ENCODE assay signal across 14 mouse cellular contexts in the genomic region with DNA sequence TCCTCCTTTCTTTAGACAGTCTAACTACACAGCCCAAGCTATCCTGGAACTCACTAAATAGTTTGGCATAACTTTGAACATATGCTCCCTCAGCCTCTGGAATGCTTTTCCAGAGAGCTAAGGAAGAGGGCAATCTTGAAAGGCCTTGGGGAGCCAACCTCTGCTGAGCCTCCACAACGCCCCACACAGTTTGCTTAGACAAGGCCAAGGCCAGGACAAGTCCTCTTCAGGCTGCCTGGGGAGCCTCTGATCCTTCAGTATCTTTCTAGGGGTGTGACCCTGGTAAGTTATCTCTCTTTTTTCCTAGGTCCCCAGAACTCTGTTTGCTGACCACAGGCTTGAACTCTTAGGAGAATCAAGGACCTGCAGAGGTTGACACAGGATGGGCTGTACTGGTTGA. TPM values are rescaled to one million over a fixed set of nuclear protein-coding genes. Genes with fewer than 3 reads are reported as not detected.
DNase-seq lines count a peak whose midpoint lies in the region; ATAC-seq lines count a peak whose summit lies in the region.
"Had no signal": no experiment of that assay in that cellular context is flagged by ENCODE, and none has a peak within 500 bp of the region (broad histone marks: within the 10 kb centered on the region; RNA-seq: fewer than 3 reads in every experiment).

No protein-coding gene starts in this region.

- H3K4me3 ChIP-seq in heart, embryonic 12.5 days: no peak overlapping the region
- no peak overlapping the region for H3K4me3 ChIP-seq in lung, embryonic 16.5 days (ENCODE audit: low read length)
- H3K4me3 ChIP-seq in intestine, embryonic 14.5 days (ENCODE audit: low read depth, low read length): no peak overlapping the region
- H3K4me3 ChIP-seq in stomach, embryonic 15.5 days (replicated peaks): no peak overlapping the region
- H3K4me3 ChIP-seq in hindbrain, embryonic 11.5 days (ENCODE audit: low read depth, low read length): no peak overlapping the region
- H3K4me3 ChIP-seq: embryonic facial prominence, embryonic 13.5 days; forebrain, embryonic 10.5 days had no signal

- no peaks in the 10 kb centered on the region for H3K27me3 ChIP-seq in heart, embryonic 12.5 days (replicated peaks)
- no peaks in the 10 kb centered on the region for H3K27me3 ChIP-seq in lung, embryonic 16.5 days (ENCODE audit: control insufficient read depth, insufficient read depth, low read depth, low read length)
- H3K27me3 ChIP-seq in intestine, embryonic 14.5 days (replicated peaks; ENCODE audit: control insufficient read depth, insufficient read depth, low read length): no peaks in the 10 kb centered on the region
- no peaks in the 10 kb centered on the region for H3K27me3 ChIP-seq in stomach, embryonic 15.5 days (replicated peaks)
- H3K27me3 ChIP-seq in hindbrain, embryonic 11.5 days (ENCODE audit: control insufficient read depth, insufficient read depth, low read length): no peaks in the 10 kb centered on the region
- H3K27me3 ChIP-seq: embryonic facial prominence, embryonic 13.5 days had no signal

- ATAC-seq in heart, embryonic 12.5 days (ENCODE audit: insufficient number of reproducible peaks, low FRiP score): no peak
- ATAC-seq in lung, embryonic 16.5 days (ENCODE audit: low read depth): peak; percentile 68
- ATAC-seq in intestine, embryonic 14.5 days (replicated peaks; ENCODE audit: low FRiP score, low TSS enrichment, low read depth): 0 out of 2 replicates have a peak, but pooled peaks have one; percentile 19
- 0 out of 2 replicates have a peak, but pooled peaks have one; percentile 12 for ATAC-seq in stomach, embryonic 15.5 days (ENCODE audit: insufficient read depth, low FRiP score, low read depth)
- ATAC-seq in hindbrain, embryonic 11.5 days (ENCODE audit: low FRiP score): no peak

- peaks cover 13% of the 10 kb centered on the region for H3K4me1 ChIP-seq in heart, embryonic 12.5 days (replicated peaks)
- peaks cover 15% of the 10 kb centered on the region for H3K4me1 ChIP-seq in lung, embryonic 16.5 days (replicated peaks; ENCODE audit: control insufficient read depth, insufficient read depth, low read length)
- H3K4me1 ChIP-seq in intestine, embryonic 14.5 days (replicated peaks; ENCODE audit: control insufficient read depth, insufficient read depth, low read length): peaks cover 10% of the 10 kb centered on the region
- peaks cover 10% of the 10 kb centered on the region; the same call in 1 of the 2 replicates for H3K4me1 ChIP-seq in stomach, embryonic 15.5 days
- no peaks in the 10 kb centered on the region for H3K4me1 ChIP-seq in hindbrain, embryonic 11.5 days (replicated peaks; ENCODE audit: control insufficient read depth, insufficient read depth, low read length)
- H3K4me1 ChIP-seq: forebrain, embryonic 10.5 days had no signal

- 48% methylated on average over 1 of the region's 1 CpGs for WGBS in heart, embryonic 12.5 days
- 15% methylated on average over 1 of the region's 1 CpGs for WGBS in lung, embryonic 16.5 days
- WGBS in intestine, embryonic 14.5 days: 17% methylated on average over 1 of the region's 1 CpGs
- 21% methylated on average over 1 of the region's 1 CpGs for WGBS in stomach, embryonic 15.5 days
- WGBS in hindbrain, embryonic 11.5 days: 60% methylated on average over 1 of the region's 1 CpGs

- H3K27ac ChIP-seq in heart, embryonic 12.5 days (ENCODE audit: poor library complexity, severe bottlenecking): 0 out of 2 replicates have a peak overlapping the region, but pooled peaks have one; percentile 1
- peak overlapping the region; percentile 92 for H3K27ac ChIP-seq in lung, embryonic 16.5 days (ENCODE audit: low read length)
- H3K27ac ChIP-seq in intestine, embryonic 14.5 days (ENCODE audit: low read depth): 0 out of 2 replicates have a peak overlapping the region, but pooled peaks have one; percentile 43
- peak overlapping the region; percentile 48; the same call in 1 of the 2 replicates for H3K27ac ChIP-seq in stomach, embryonic 15.5 days
- no peak overlapping the region for H3K27ac ChIP-seq in hindbrain, embryonic 11.5 days (ENCODE audit: low read depth, low read length)
- H3K27ac ChIP-seq: embryonic facial prominence, embryonic 13.5 days; forebrain, embryonic 10.5 days had no signal

- H3K36me3 ChIP-seq in heart, embryonic 12.5 days: no peaks in the 10 kb centered on the region
- H3K36me3 ChIP-seq in lung, embryonic 16.5 days (ENCODE audit: control insufficient read depth, insufficient read depth, low read length): no peaks in the 10 kb centered on the region
- H3K36me3 ChIP-seq in intestine, embryonic 14.5 days (ENCODE audit: control insufficient read depth, insufficient read depth, low read length): no peaks in the 10 kb centered on the region
- H3K36me3 ChIP-seq in stomach, embryonic 15.5 days: no peaks in the 10 kb centered on the region
- no peaks in the 10 kb centered on the region for H3K36me3 ChIP-seq in hindbrain, embryonic 11.5 days (ENCODE audit: control insufficient read depth, insufficient read depth, low read length)
- H3K36me3 ChIP-seq: embryonic facial prominence, embryonic 13.5 days; forebrain, embryonic 10.5 days had no signal

- no peak overlapping the region for H3K4me2 ChIP-seq in heart, embryonic 12.5 days
- H3K4me2 ChIP-seq in lung, embryonic 16.5 days (ENCODE audit: low read depth, low read length): no peak overlapping the region; the same call in 1 of the 2 replicates
- no peak overlapping the region for H3K4me2 ChIP-seq in intestine, embryonic 14.5 days (ENCODE audit: low read length)
- no peak overlapping the region for H3K4me2 ChIP-seq in stomach, embryonic 15.5 days
- H3K4me2 ChIP-seq in hindbrain, embryonic 11.5 days (replicated peaks; ENCODE audit: low read depth, low read length): no peak overlapping the region
- H3K4me2 ChIP-seq: embryonic facial prominence, embryonic 13.5 days; midbrain, embryonic 11.5 days had no signal

- H3K9me3 ChIP-seq in heart, embryonic 12.5 days (replicated peaks): peaks cover 9% of the 10 kb centered on the region; the same call in 1 of the 2 replicates
- H3K9me3 ChIP-seq in lung, embryonic 16.5 days (ENCODE audit: control insufficient read depth, low read length): peaks cover 2% of the 10 kb centered on the region; the same call in 1 of the 2 replicates
- no peaks in the 10 kb centered on the region for H3K9me3 ChIP-seq in intestine, embryonic 14.5 days (ENCODE audit: control insufficient read depth, low read length)
- no peaks in the 10 kb centered on the region for H3K9me3 ChIP-seq in stomach, embryonic 15.5 days
- H3K9me3 ChIP-seq in hindbrain, embryonic 11.5 days (ENCODE audit: control insufficient read depth, low read length): no peaks in the 10 kb centered on the region
- H3K9me3 ChIP-seq: embryonic facial prominence, embryonic 13.5 days had no signal

- no peak for DNase-seq in heart, adult 11 months
- no peak for DNase-seq in lung, postnatal 36 days
- DNase-seq in intestine, embryonic 14.5 days (ENCODE audit: low spot score): no peak
- DNase-seq in hindbrain, embryonic 11.5 days (ENCODE audit: low spot score): no peak
- DNase-seq in frontal cortex, adult 2 months (ENCODE audit: extremely low spot score in 1 of 2, low spot score in 1 of 2): no peak
- DNase-seq: cerebellum, adult 11 months; layer of hippocampus, adult 9-11 months; retina, postnatal 1 day had no signal

- H3K9ac ChIP-seq in heart, embryonic 12.5 days: no peak overlapping the region
- H3K9ac ChIP-seq in lung, embryonic 16.5 days (ENCODE audit: low read length): no peak overlapping the region
- H3K9ac ChIP-seq in intestine, embryonic 14.5 days (ENCODE audit: low read length): no peak overlapping the region
- no peak overlapping the region for H3K9ac ChIP-seq in stomach, embryonic 15.5 days
- no peak overlapping the region for H3K9ac ChIP-seq in hindbrain, embryonic 11.5 days (ENCODE audit: low read depth, low read length)
- H3K9ac ChIP-seq: embryonic facial prominence, embryonic 13.5 days had no signal

RNA-seq across cellular contexts. Expression of gene Jade2, which starts 26.6 kb away (rescaled TPM):
- 0.57 and 0.81 TPM in 2 replicates for polyA plus RNA-seq in heart, embryonic 12.5 days (2016; fragmentation: Nextera tagmentation; extraction: Ambion mirVana)
- 2.8 and 2.9 TPM in 2 replicates for polyA plus RNA-seq in lung, embryonic 16.5 days (2015; fragmentation: Nextera tagmentation; extraction: Ambion mirVana)
- 0.82 and 0.95 TPM in 2 replicates for polyA plus RNA-seq in intestine, embryonic 14.5 days (2014; fragmentation: Nextera tagmentation; extraction: Ambion mirVana)
- polyA plus RNA-seq in stomach, embryonic 15.5 days (2015; fragmentation: Nextera tagmentation; extraction: Ambion mirVana): 1.4 and 1.5 TPM in 2 replicates
- polyA plus RNA-seq in hindbrain, embryonic 11.5 days (2014; fragmentation: Nextera tagmentation; extraction: Ambion mirVana): 0.34 and 0.40 TPM in 2 replicates
- polyA plus RNA-seq in frontal cortex, adult 2 months (2012; rRNA removed): 18.3 and 20.0 TPM in 2 replicates

Comparison
In these comparisons a context has a peak if more than half of its experiments do, and no peak if none do; other contexts are left out.
1. ATAC-seq: peak in lung, embryonic 16.5 days (single experiment), intestine, embryonic 14.5 days (single experiment) and stomach, embryonic 15.5 days (single experiment); none in heart, embryonic 12.5 days (single experiment) and hindbrain, embryonic 11.5 days (single experiment).